In genomic region chr5:113735345-113736112, GRCm38 (mm10) we compare ENCODE assay signal across 8 mouse cellular contexts. TPM values are rescaled to one million over a fixed set of nuclear protein-coding genes. Genes with fewer than 3 reads are reported as not detected.
A peak's percentile ranks its signal among the peaks of the same experiment; 100 is the strongest.
DNase-seq lines count a peak whose midpoint lies in the region; ATAC-seq and TF ChIP-seq lines count a peak whose summit lies in the region.

Gene Ficd (plus strand): TSS chr5:113735803.

- H3K4me2 ChIP-seq in hindbrain, embryonic 13.5 days = peak within 1 kb of the TSS; percentile 78

- in situ Hi-C loops in Patski (cut with MboI; ENCODE audit: low pct_unique_long_range_greater_than_20kb) = loop anchor here (25.0 kb wide), 1 partner anchor 648 kb away; the partner anchor contains the start of gene Crybb3

- no peaks in the 10 kb centered on the region for H3K27me3 ChIP-seq in Patski
- no peaks in the 10 kb centered on the region for H3K27me3 ChIP-seq in hindbrain, embryonic 13.5 days

- H3K9me3 ChIP-seq in hindbrain, embryonic 13.5 days = no peaks in the 10 kb centered on the region

- no peak for TF ChIP-seq CTCF in Patski (IDR thresholded peaks at IDR 0.05)

- POLR2A ChIA-PET in Patski (lab: Charles Lee) = interaction anchor here (0.6 kb wide), 1 partner anchor 806 kb away, joined by 3 read pairs; no protein-coding TSS in a partner anchor

- H3K9ac ChIP-seq in hindbrain, embryonic 13.5 days = peak within 1 kb of the TSS; percentile 76

- WGBS in hindbrain, embryonic 13.5 days = under 1% methylated on average over 70 of the region's 71 CpGs

- peak; percentile 59 for DNase-seq in Patski (ENCODE audit: low read depth, low spot score)
- DNase-seq in cerebellum, postnatal 14 days = peak; percentile 94 to 95
- DNase-seq in frontal cortex, postnatal 14 days (ENCODE audit: low spot score in 2 of 2) = peak; percentile 81 to 86
- peak; percentile 78 to 85 for DNase-seq in layer of hippocampus, postnatal 25 days (ENCODE audit: extremely low spot score in 1 of 2, low spot score in 1 of 2)
- peak; percentile 94 for DNase-seq in lung, postnatal 25 days (ENCODE audit: low spot score)
- peak; percentile 99 for DNase-seq in retina, embryonic 14.5 days (ENCODE audit: low spot score)
- DNase-seq in thymus, postnatal 4 days = peak; percentile 95

- peaks cover 29% of the 10 kb centered on the region for H3K36me3 ChIP-seq in hindbrain, embryonic 13.5 days

- peaks cover 28% of the 10 kb centered on the region for H3K4me1 ChIP-seq in hindbrain, embryonic 13.5 days (replicated peaks)

- CTCF ChIA-PET in Patski (lab: Charles Lee) = interaction anchor here (1.0 to 1.5 kb wide), 2 partner anchors 11 to 368 kb away, joined by 3 to 4 read pairs; partner anchors contain the start of gene 1700069L16Rik

- peak; percentile 95 for ATAC-seq in Patski
- peak; percentile 97 for ATAC-seq in hindbrain, embryonic 13.5 days (ENCODE audit: low FRiP score)

- H3K4me3 ChIP-seq in hindbrain, embryonic 13.5 days = peak within 1 kb of the TSS; percentile 63

- peak within 1 kb of the TSS; percentile 97 for H3K27ac ChIP-seq in hindbrain, embryonic 13.5 days

RNA-seq across cellular contexts. Expression of gene Ficd, which starts in this region (rescaled TPM):
- polyA plus RNA-seq in Patski (2021) = 8.5 TPM
- polyA plus RNA-seq in hindbrain, embryonic 13.5 days (2015; fragmentation: Nextera tagmentation; extraction: Ambion mirVana) = 8.0 and 8.2 TPM in 2 replicates
- total RNA-seq in layer of hippocampus, postnatal 25 days (2021) = 10 to 100 TPM; 12.8 to 13.1 TPM

Comparison
In these comparisons a context has a peak if more than half of its experiments do, and no peak if none do; other contexts are left out.
1. Peak in every context shown above with its lines: DNase-seq, ATAC-seq, H3K4me3 ChIP-seq and H3K27ac ChIP-seq.